Mouse (Mus musculus) liver, postnatal 0 days (tissue): ENCODE results near the gene Zfp935.
"Not testable (repeated sequence)": the region's sequence is repeated elsewhere in the genome, so short reads cannot be mapped to it uniquely, and the experiment has no call there.

Experiments
- CTCF ChIP-seq: sonication (generic); IDR thresholded peaks from 2 replicates; pipeline ENCODE4 v1.5.1; 2016; ENCODE audit warnings: antibody characterized with exemption, low read depth
- EP300 ChIP-seq: IDR thresholded peaks from 2 replicates; pipeline ENCODE4 v1.6.1; 2016; ENCODE audit warnings: antibody characterized with exemption, low read depth, mild to moderate bottlenecking

- peak; percentile 63 for TF ChIP-seq CTCF
- not testable (repeated sequence) for TF ChIP-seq EP300
Measured at GRCm38 (mm10) chr13:62469947-62470346, 88.4 kb downstream of the Zfp935 start.
